Mouse (Mus musculus): ENCODE data around the gene Hspa2. TPM values are rescaled to one million over a fixed set of nuclear protein-coding genes. Genes with fewer than 3 reads are reported as not detected.
"Not testable (repeated sequence)": the region's sequence is repeated elsewhere in the genome, so short reads cannot be mapped to it uniquely, and the experiment has no call there.

Gene Hspa2
- total RNA-seq, 2 experiments from 2014 or later, result 0.68 to 4.4 TPM

DNA sequence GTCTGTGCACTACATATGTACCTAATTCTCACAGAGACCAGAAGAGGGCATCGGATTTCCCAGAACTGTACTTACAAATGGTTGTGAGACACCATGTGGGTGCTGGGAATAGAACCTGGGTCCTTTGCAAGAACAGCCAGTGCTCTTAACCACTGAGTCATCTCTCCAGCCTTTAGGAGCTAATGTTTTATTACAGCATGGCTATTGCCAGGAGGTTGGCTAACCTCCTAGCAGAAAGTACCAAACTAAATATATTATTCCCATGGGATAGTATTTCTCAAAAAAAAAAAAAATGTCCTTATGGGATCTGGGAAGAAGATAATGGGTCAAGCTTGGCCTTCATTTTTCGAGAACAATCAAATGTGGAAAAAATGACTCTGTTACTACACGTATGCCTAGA, 21.3 kb downstream of the Hspa2 start:
- ATAC-seq (replicated peaks; ENCODE audit: low FRiP score, poor library complexity, severe bottlenecking), result no peak

DNA sequence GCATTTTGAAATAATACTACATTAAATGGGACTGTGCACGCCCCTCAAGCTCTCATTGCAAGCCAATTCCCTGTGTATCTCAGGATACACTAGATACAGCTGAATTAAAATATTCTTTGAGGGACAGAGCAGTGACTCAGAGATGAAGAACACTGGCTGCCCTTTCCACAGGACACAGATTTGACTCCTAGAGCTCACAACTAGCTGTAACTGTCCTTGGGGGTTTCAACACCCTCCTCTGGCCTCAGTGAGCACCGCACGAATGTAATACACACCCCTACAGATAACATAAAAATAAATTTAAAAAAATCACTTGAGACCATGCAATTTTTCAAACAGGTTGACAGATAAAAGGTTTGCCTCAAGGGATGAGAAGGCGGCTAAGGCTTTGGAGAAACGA, 23.6 kb downstream of the Hspa2 start:
- no peak for ATAC-seq (replicated peaks; ENCODE audit: low FRiP score, poor library complexity, severe bottlenecking)

DNA sequence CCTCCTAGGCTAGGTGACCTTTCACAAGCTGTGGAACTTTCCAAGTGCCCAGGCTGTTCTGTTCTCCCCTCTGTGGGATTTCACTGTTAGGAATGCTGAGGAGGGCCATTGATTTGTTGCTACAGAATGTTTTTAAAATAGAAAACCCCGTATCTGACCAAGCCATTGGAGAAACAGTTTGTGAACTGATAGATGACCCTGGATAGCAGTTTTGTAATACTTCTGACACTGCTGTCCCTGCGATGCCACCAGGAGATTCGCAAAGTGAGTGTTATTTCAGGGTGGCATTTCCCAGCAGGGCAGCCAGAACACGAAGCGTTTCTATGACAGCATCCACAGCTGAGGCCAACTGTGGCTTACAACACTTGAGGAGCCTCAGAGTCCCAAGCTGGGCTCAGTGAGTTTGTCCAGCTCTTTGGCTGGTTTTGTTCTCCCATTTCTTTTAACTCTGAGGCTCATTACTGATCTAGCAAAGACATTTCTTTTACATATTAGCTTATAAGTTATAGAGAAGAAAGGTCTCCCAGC, 27.0 kb downstream of the Hspa2 start:
- ATAC-seq (replicated peaks; ENCODE audit: low FRiP score, poor library complexity, severe bottlenecking), result no peak

DNA sequence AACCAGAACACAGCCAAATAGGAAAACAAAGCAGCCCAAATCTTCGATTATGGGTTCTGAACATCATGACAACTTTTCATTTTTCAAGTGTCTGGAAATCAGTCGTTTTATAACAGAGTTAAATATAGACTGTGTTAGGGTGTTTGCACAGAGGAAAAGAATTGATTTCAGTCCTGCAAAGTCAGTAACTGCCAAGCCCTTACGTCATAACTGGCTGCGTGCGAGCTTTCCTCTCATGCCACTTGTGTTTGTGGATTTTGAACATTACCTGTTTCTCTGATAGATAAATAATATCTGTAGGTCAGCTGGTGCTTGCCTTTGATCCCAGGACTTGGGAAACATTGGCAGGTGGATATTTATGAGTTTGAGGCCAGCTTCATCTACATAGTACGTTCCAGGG, 27.5 kb downstream of the Hspa2 start:
- no peak for ATAC-seq (replicated peaks; ENCODE audit: low FRiP score, poor library complexity, severe bottlenecking)

DNA sequence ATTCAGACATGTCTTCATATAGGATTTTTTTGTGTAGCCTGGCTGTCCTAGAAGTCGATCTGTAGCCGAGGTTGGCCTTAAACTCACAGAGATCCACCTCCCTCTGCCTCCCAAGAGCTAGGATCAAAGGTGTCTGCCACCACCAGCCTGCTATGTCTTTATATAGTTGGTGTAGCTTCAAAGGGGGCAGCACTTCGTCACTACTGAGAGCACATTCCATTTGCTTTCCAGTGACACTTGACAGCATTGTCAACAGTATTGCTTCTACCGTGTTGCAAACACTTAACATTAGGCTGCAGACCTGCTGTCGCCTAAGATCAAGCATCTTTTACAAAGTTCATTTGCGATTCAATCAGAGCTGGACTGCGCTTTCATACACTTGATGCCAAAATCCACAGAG, 30.1 kb downstream of the Hspa2 start:
- no peak for ATAC-seq (replicated peaks; ENCODE audit: low FRiP score, poor library complexity, severe bottlenecking)

DNA sequence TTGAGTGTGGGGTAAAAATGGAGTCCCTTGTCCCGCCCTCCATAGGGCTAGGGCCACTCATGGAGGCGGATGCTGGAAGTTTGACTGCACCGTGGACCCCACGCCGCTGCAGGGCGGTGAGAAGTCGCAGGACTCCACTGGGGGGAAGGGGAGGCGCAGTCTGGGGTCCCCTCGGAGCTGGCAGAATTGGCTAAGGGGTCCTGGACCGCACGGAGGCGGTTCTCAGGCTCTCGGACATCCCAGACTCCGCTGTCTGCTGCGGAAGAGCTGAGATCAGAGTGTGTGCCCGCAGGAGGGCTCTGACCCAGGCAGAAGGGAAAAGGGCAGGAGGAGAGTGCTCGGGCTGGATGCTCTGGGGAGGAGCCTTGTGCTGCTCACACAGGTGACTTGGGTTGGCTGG, 31.1 kb downstream of the Hspa2 start:
- ATAC-seq (replicated peaks; ENCODE audit: low FRiP score, poor library complexity, severe bottlenecking), result no peak

DNA sequence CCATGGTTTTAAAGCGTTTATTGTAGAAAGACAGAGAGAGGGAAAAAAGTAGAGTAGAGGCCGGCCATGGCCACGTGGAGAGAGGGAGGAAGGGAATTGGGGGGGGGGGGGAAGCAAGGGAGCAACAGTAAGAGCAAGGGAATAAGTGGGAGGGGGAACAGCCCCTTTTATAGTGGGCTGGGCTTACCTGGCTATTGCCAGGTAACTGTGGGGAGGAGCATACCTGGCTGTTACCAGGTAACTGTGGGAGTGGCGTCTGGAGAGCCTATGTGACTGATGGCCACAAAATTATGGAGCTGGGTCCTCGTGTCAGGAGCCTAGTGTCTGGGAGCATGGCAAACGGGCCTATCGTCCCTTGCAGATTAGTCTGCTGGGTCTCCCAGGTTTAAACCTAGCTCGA, 31.6 kb downstream of the Hspa2 start:
- ATAC-seq (replicated peaks; ENCODE audit: low FRiP score, poor library complexity, severe bottlenecking), result no peak

DNA sequence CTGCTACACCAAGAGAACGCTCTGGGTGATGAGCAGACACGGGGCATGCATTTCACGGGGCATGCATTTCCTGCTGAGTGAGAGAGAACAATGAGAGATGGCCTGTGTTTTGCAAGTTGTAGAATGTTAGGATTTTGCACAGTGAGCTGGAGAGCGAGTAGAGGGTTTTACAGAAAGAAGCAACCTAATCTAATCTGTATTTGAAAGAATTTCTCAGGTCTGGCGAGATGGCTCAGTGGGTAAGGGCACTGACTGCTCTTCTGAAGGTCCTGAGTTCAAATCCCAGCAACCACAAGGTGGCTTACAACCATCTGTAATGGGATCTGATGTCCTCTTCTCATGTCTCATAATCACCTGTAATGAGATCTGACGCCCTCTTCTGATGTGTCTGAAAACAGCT, 39.5 kb downstream of the Hspa2 start:
- not testable (repeated sequence) for ATAC-seq (replicated peaks; ENCODE audit: low FRiP score, poor library complexity, severe bottlenecking)

DNA sequence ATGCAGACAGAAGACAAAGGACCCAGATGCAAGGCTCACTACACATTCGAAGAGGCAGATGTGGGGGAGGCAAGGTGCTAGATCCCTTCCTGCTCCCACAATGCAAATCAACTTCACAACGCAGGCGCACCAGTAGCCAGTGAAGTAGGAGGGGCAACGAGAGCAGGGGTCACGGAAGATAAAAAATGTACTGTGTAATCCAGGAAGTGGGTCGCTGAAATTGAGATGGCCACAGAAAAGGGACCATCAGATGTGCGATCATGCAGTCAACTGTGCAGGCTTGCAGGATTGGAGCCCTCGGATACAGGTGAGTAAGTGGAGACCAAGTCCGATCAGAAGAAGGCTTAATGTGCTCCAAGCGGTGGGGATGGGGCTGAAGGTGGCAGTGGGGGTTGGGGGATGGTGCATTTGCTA, 40.4 kb downstream of the Hspa2 start:
- ATAC-seq (replicated peaks; ENCODE audit: low FRiP score, poor library complexity, severe bottlenecking), result no peak

DNA sequence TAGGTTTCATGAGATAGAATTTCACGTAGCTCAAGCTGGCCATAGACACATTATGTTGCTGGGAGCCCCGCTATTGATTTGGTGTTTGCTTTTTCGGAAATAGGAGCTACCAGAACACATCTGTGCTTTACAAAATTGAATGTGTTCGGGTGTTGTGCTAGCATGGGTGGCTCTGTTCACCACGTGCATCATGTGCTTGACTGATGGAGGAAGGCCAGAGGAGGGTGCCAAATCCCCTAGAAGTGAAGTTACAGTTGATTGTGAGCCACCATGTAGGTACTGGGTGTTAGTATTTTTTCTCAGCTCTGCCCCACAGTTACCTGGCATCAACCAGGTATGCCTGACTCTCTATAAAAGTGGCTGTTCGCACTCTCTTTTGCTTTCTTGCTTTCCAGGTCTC, 40.9 kb downstream of the Hspa2 start:
- no peak for ATAC-seq (replicated peaks; ENCODE audit: low FRiP score, poor library complexity, severe bottlenecking)

DNA sequence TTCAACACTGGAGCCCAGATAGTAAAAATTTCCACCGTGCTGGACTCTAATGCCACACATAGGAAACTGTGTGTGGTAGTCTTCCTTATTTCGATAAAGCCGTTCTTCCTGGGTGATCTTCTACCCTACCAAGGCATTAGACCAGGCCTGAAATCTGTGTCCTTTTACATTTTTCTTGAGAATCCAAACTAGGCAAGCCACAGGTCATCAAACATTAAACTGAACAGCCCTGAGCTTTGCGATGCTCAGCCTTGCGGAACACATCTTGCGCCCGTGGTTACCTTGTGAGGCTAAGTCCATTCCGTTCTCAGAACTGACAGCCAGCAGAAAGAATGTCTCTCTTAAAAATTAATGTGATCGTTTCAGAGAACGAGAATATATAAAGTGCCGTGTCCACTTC, 42.2 kb downstream of the Hspa2 start:
- ATAC-seq (replicated peaks; ENCODE audit: low FRiP score, poor library complexity, severe bottlenecking), result no peak

DNA sequence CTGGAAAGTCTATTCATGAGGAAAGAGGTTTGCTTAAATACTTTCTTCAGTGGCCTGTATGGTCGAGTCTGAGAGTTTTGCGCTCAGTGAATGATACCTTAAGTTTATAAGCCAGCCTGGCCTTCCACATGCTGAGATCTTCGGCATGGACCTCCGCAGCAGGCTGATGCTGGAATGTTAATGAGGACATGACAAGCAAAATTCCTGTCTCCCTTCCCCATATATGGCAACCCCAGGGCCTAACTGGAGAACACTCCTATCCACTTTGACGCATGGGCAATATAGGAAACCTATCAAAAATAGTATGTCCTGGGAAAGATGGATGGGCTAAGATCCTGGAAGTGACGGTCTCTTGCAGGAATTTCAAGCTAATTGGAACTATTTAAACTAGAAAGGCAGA, 44.2 kb downstream of the Hspa2 start:
- no peak for ATAC-seq (replicated peaks; ENCODE audit: low FRiP score, poor library complexity, severe bottlenecking)

DNA sequence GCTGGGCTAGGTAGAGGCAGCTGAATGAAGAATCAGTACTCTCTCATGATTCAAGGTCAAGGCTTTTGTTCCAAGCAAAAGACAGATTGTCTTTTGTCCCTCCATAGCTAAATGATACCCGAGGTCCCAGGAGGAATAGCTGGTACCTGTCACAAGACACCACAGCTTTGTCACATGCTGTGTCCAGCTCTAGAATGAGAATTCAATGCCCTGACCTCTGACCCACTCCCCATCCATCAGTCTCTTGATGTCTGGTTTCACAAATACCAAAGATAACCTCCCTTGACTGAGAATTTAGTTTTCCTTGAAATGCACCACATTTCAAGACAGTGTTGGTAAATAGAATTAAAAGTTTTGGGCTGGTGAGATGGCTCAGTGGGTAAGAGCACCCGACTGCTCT, 48.2 kb downstream of the Hspa2 start:
- ATAC-seq (replicated peaks; ENCODE audit: low FRiP score, poor library complexity, severe bottlenecking), result no peak

Other genes with a start within 250 kb of the Hspa2 start
- gene Esr2, start 226.9 kb upstream of the Hspa2 start, total RNA-seq (2015; ENCODE audit: low replicate concordance), result not detected in 2 replicates
- gene Esr2, start 226.9 kb upstream of the Hspa2 start, total RNA-seq (2017; ENCODE audit: low replicate concordance), result not detected in 2 replicates
- gene Tex21, start 157.4 kb upstream of the Hspa2 start, total RNA-seq (2015; ENCODE audit: low replicate concordance), result not detected in 2 replicates
- 2.0 TPM in 1 of 2 replicates, not detected in the other for gene Tex21, start 157.4 kb upstream of the Hspa2 start, total RNA-seq (2017; ENCODE audit: low replicate concordance)
- gene Mthfd1, start 148.9 kb upstream of the Hspa2 start, total RNA-seq (2015; ENCODE audit: low replicate concordance), result 16.9 and 46.1 TPM in 2 replicates
- gene Mthfd1, start 148.9 kb upstream of the Hspa2 start, total RNA-seq (2017; ENCODE audit: low replicate concordance), result 37.9 and 42.3 TPM in 2 replicates
- 0.38 TPM in 1 of 2 replicates, not detected in the other for gene Akap5, start 79.3 kb upstream of the Hspa2 start, total RNA-seq (2015; ENCODE audit: low replicate concordance)
- gene Akap5, start 79.3 kb upstream of the Hspa2 start, total RNA-seq (2017; ENCODE audit: low replicate concordance), result 0.28 TPM in 1 of 2 replicates, not detected in the other
- gene Zbtb25, start 34.6 kb upstream of the Hspa2 start, total RNA-seq (2015; ENCODE audit: low replicate concordance), result 6.1 and 19.2 TPM in 2 replicates
- gene Zbtb25, start 34.6 kb upstream of the Hspa2 start, total RNA-seq (2017; ENCODE audit: low replicate concordance), result 1.3 and 4.6 TPM in 2 replicates
- 4.6 and 4.8 TPM in 2 replicates for gene Zbtb1, start 33.9 kb upstream of the Hspa2 start, total RNA-seq (2015; ENCODE audit: low replicate concordance)
- gene Zbtb1, start 33.9 kb upstream of the Hspa2 start, total RNA-seq (2017; ENCODE audit: low replicate concordance), result 4.0 and 5.6 TPM in 2 replicates
- gene Ppp1r36, start 13.4 kb downstream of the Hspa2 start, total RNA-seq (2015; ENCODE audit: low replicate concordance), result not detected in 2 replicates
- not detected in 2 replicates for gene Ppp1r36, start 13.4 kb downstream of the Hspa2 start, total RNA-seq (2017; ENCODE audit: low replicate concordance)
- 6.1 TPM in 2 replicates for gene Plekhg3, start 126.7 kb downstream of the Hspa2 start, total RNA-seq (2015; ENCODE audit: low replicate concordance)
- gene Plekhg3, start 126.7 kb downstream of the Hspa2 start, total RNA-seq (2017; ENCODE audit: low replicate concordance), result 5.0 and 7.3 TPM in 2 replicates